Mouse (Mus musculus): ENCODE measurements around the gene Rpl26.

- TF ChIP-seq CTCF (IDR thresholded peaks at IDR 0.05; ENCODE audit: low read depth, low read length) (no peak), POLR2A (IDR thresholded peaks at IDR 0.05; ENCODE audit: insufficient read depth, low read length) (no peak)
These were observed 32.6 kb downstream of the Rpl26 start for GRCm38 (mm10) chr11:68933885-68934507.
